Mouse (Mus musculus): ENCODE results near the gene 2900026A02Rik. TPM values are rescaled to one million over a fixed set of nuclear protein-coding genes. Genes with fewer than 3 reads are reported as not detected.

Gene 2900026A02Rik
- total and polyA plus RNA-seq, 2 experiments = 8.0 to 29.2 TPM

- TF ChIP-seq CTCF (IDR thresholded peaks at IDR 0.05; ENCODE audit: low read depth, low read length) (no peak), POLR2A (IDR thresholded peaks at IDR 0.05; ENCODE audit: extremely low read depth, insufficient read depth, low read length) (no peak)
- Histone ChIP-seq H3K4me3 (ENCODE audit: insufficient read depth, low read depth, low read length) (no peak overlapping the region), H3K36me3 (ENCODE audit: control insufficient read depth, insufficient read depth, low read length) (0 out of 2 replicates have a peak, but pooled peaks cover 2% of the 10 kb centered on the region), H3K4me1 (ENCODE audit: control insufficient read depth, insufficient read depth, low read length) (peaks cover 34% of the 10 kb centered on the region), H3K9ac (ENCODE audit: low read depth, low read length) (no peak overlapping the region), H3K79me2 (ENCODE audit: control insufficient read depth, insufficient read depth, low read length) (peaks cover 64% of the 10 kb centered on the region), H3K27ac (replicated peaks; ENCODE audit: insufficient read depth, low read depth, low read length) (no peak overlapping the region), H3K27me3 (ENCODE audit: control insufficient read depth, insufficient read depth, low read length) (no peaks in the 10 kb centered on the region)
- DNase-seq (ENCODE audit: extremely low read depth, low read depth, low spot score) = no peak
- 64% methylated on average over 10 of the region's 10 CpGs for WGBS
These were observed 97.3 kb downstream of the 2900026A02Rik start for GRCm38 (mm10) chr5:113123693-113124092.

GRCm38 (mm10) chr5:113122326-113123054, 98.5 kb downstream of the 2900026A02Rik start:
- 44% methylated on average over 12 of the region's 12 CpGs for WGBS
- H3K27ac ChIP-seq (replicated peaks; ENCODE audit: insufficient read depth, low read depth, low read length) = peak overlapping the region; percentile 32
- H3K36me3 ChIP-seq (ENCODE audit: control insufficient read depth, insufficient read depth, low read length) = 0 out of 2 replicates have a peak, but pooled peaks cover 2% of the 10 kb centered on the region
- peaks cover 34% of the 10 kb centered on the region for H3K4me1 ChIP-seq (ENCODE audit: control insufficient read depth, insufficient read depth, low read length)
- H3K4me3 ChIP-seq (ENCODE audit: insufficient read depth, low read depth, low read length) = no peak overlapping the region
- no peaks in the 10 kb centered on the region for H3K27me3 ChIP-seq (ENCODE audit: control insufficient read depth, insufficient read depth, low read length)
- TF ChIP-seq POLR2A (IDR thresholded peaks at IDR 0.05; ENCODE audit: extremely low read depth, insufficient read depth, low read length) (no peak), CTCF (IDR thresholded peaks at IDR 0.05; ENCODE audit: low read depth, low read length) (no peak)
- H3K79me2 ChIP-seq (ENCODE audit: control insufficient read depth, insufficient read depth, low read length) = peaks cover 69% of the 10 kb centered on the region
- DNase-seq (ENCODE audit: extremely low read depth, low read depth, low spot score) = peak; percentile 63
- no peak overlapping the region; the same call in 1 of the 2 replicates for H3K9ac ChIP-seq (ENCODE audit: low read depth, low read length)

GRCm38 (mm10) chr5:113121591-113121875, 99.5 kb downstream of the 2900026A02Rik start:
- no peak for TF ChIP-seq POLR2A (IDR thresholded peaks at IDR 0.05; ENCODE audit: extremely low read depth, insufficient read depth, low read length)
- TF ChIP-seq CTCF (IDR thresholded peaks at IDR 0.05; ENCODE audit: low read depth, low read length) = no peak
- Histone ChIP-seq H3K4me3 (ENCODE audit: insufficient read depth, low read depth, low read length) (no peak overlapping the region), H3K4me1 (ENCODE audit: control insufficient read depth, insufficient read depth, low read length) (peaks cover 30% of the 10 kb centered on the region), H3K79me2 (ENCODE audit: control insufficient read depth, insufficient read depth, low read length) (peaks cover 67% of the 10 kb centered on the region), H3K27me3 (ENCODE audit: control insufficient read depth, insufficient read depth, low read length) (no peaks in the 10 kb centered on the region), H3K36me3 (ENCODE audit: control insufficient read depth, insufficient read depth, low read length) (0 out of 2 replicates have a peak, but pooled peaks cover 2% of the 10 kb centered on the region), H3K27ac (replicated peaks; ENCODE audit: insufficient read depth, low read depth, low read length) (no peak overlapping the region), H3K9ac (ENCODE audit: low read depth, low read length) (no peak overlapping the region)
- 71% methylated on average over 6 of the region's 6 CpGs for WGBS
- DNase-seq (ENCODE audit: extremely low read depth, low read depth, low spot score) = no peak

GRCm38 (mm10) chr5:113120741-113121590, 100.1 kb downstream of the 2900026A02Rik start:
- H3K4me1 ChIP-seq (ENCODE audit: control insufficient read depth, insufficient read depth, low read length) = peaks cover 26% of the 10 kb centered on the region
- H3K4me3 ChIP-seq (ENCODE audit: insufficient read depth, low read depth, low read length) = no peak overlapping the region
- H3K36me3 ChIP-seq (ENCODE audit: control insufficient read depth, insufficient read depth, low read length) = 0 out of 2 replicates have a peak, but pooled peaks cover 2% of the 10 kb centered on the region
- peaks cover 67% of the 10 kb centered on the region for H3K79me2 ChIP-seq (ENCODE audit: control insufficient read depth, insufficient read depth, low read length)
- no peak overlapping the region for H3K9ac ChIP-seq (ENCODE audit: low read depth, low read length)
- no peak for TF ChIP-seq CTCF (IDR thresholded peaks at IDR 0.05; ENCODE audit: low read depth, low read length)
- H3K27me3 ChIP-seq (ENCODE audit: control insufficient read depth, insufficient read depth, low read length) = no peaks in the 10 kb centered on the region
- no peak overlapping the region for H3K27ac ChIP-seq (replicated peaks; ENCODE audit: insufficient read depth, low read depth, low read length)
- WGBS = 43% methylated on average over 15 of the region's 15 CpGs
- no peak for DNase-seq (ENCODE audit: extremely low read depth, low read depth, low spot score)

GRCm38 (mm10) chr5:113119861-113120465, 101.1 kb downstream of the 2900026A02Rik start:
- Histone ChIP-seq H3K4me3 (ENCODE audit: insufficient read depth, low read depth, low read length) (no peak overlapping the region), H3K4me1 (ENCODE audit: control insufficient read depth, insufficient read depth, low read length) (peaks cover 26% of the 10 kb centered on the region), H3K79me2 (ENCODE audit: control insufficient read depth, insufficient read depth, low read length) (peaks cover 68% of the 10 kb centered on the region), H3K9ac (ENCODE audit: low read depth, low read length) (no peak overlapping the region), H3K36me3 (ENCODE audit: control insufficient read depth, insufficient read depth, low read length) (0 out of 2 replicates have a peak, but pooled peaks cover 2% of the 10 kb centered on the region), H3K27ac (replicated peaks; ENCODE audit: insufficient read depth, low read depth, low read length) (no peak overlapping the region), H3K27me3 (ENCODE audit: control insufficient read depth, insufficient read depth, low read length) (no peaks in the 10 kb centered on the region)
- TF ChIP-seq POLR2A (IDR thresholded peaks at IDR 0.05; ENCODE audit: extremely low read depth, insufficient read depth, low read length) = no peak
- TF ChIP-seq CTCF (IDR thresholded peaks at IDR 0.05; ENCODE audit: low read depth, low read length) = no peak
- no peak for DNase-seq (ENCODE audit: extremely low read depth, low read depth, low spot score)
- 68% methylated on average over 13 of the region's 13 CpGs for WGBS
